Mouse (Mus musculus): ENCODE measurements around the gene Epha4. TPM values are rescaled to one million over a fixed set of nuclear protein-coding genes. Genes with fewer than 3 reads are reported as not detected.

Gene Epha4
- total and polyA plus RNA-seq, 2 experiments from 2014 or later = 36.0 to 107 TPM

GRCm38 (mm10) chr1:77513411-77513941, 1.4 kb downstream of the Epha4 start:
- WGBS = 1% methylated on average over 27 of the region's 27 CpGs
- Histone ChIP-seq H3K27me3 (ENCODE audit: insufficient read depth, low read length) (no peaks in the 10 kb centered on the region), H3K9me3 (ENCODE audit: low read length) (no peaks in the 10 kb centered on the region), H3K4me2 (ENCODE audit: low read depth, low read length) (peak overlapping the region; percentile 84), H3K9ac (replicated peaks; ENCODE audit: low read length) (peak overlapping the region; percentile 64), H3K4me3 (ENCODE audit: low read length) (peak overlapping the region; percentile 60), H3K4me1 (ENCODE audit: insufficient read depth, low read length) (no peaks in the 10 kb centered on the region), H3K27ac (peak overlapping the region; percentile 80), H3K36me3 (ENCODE audit: insufficient read depth, low read length) (no peaks in the 10 kb centered on the region)
- DNase-seq (ENCODE audit: low spot score) = peak; percentile 82
- 0 out of 2 replicates have a peak, but pooled peaks have one; percentile 4 for ATAC-seq
- TF ChIP-seq CTCF (IDR thresholded peaks at IDR 0.05; ENCODE audit: low read depth) = peak; percentile 64

GRCm38 (mm10) chr1:77512431-77513195, 2.3 kb downstream of the Epha4 start:
- DNase-seq (ENCODE audit: low spot score) = peak; percentile 63
- ATAC-seq = no peak
- Histone ChIP-seq H3K9ac (replicated peaks; ENCODE audit: low read length) (peak overlapping the region; percentile 64), H3K27me3 (ENCODE audit: insufficient read depth, low read length) (no peaks in the 10 kb centered on the region), H3K27ac (peak overlapping the region; percentile 80), H3K4me3 (ENCODE audit: low read length) (peak overlapping the region; percentile 60), H3K9me3 (ENCODE audit: low read length) (no peaks in the 10 kb centered on the region), H3K4me2 (ENCODE audit: low read depth, low read length) (peak overlapping the region; percentile 84), H3K4me1 (ENCODE audit: insufficient read depth, low read length) (no peaks in the 10 kb centered on the region), H3K36me3 (ENCODE audit: insufficient read depth, low read length) (no peaks in the 10 kb centered on the region)
- TF ChIP-seq CTCF (IDR thresholded peaks at IDR 0.05; ENCODE audit: low read depth) = no peak
- 2% methylated on average over 20 of the region's 20 CpGs for WGBS

- Histone ChIP-seq H3K9ac (replicated peaks; ENCODE audit: low read length) (peak overlapping the region; percentile 64; the same call in 1 of the 2 replicates), H3K36me3 (ENCODE audit: insufficient read depth, low read length) (0 out of 2 replicates have a peak, but pooled peaks cover 2% of the 10 kb centered on the region), H3K9me3 (ENCODE audit: low read length) (no peaks in the 10 kb centered on the region), H3K4me3 (ENCODE audit: low read length) (peak overlapping the region; percentile 60), H3K4me2 (ENCODE audit: low read depth, low read length) (peak overlapping the region; percentile 84), H3K27me3 (ENCODE audit: insufficient read depth, low read length) (no peaks in the 10 kb centered on the region), H3K27ac (peak overlapping the region; percentile 80), H3K4me1 (ENCODE audit: insufficient read depth, low read length) (no peaks in the 10 kb centered on the region)
- 17% methylated on average over 4 of the region's 4 CpGs for WGBS
- ATAC-seq (no peak), DNase-seq (ENCODE audit: low spot score) (no peak)
- TF ChIP-seq CTCF (IDR thresholded peaks at IDR 0.05; ENCODE audit: low read depth) = no peak
Measured at GRCm38 (mm10) chr1:77512059-77512407, 2.9 kb downstream of the Epha4 start.

GRCm38 (mm10) chr1:77511372-77512058, 3.4 kb downstream of the Epha4 start:
- Histone ChIP-seq H3K9ac (replicated peaks; ENCODE audit: low read length) (peak overlapping the region; percentile 64; the same call in 1 of the 2 replicates), H3K9me3 (ENCODE audit: low read length) (no peaks in the 10 kb centered on the region), H3K36me3 (ENCODE audit: insufficient read depth, low read length) (0 out of 2 replicates have a peak, but pooled peaks cover 6% of the 10 kb centered on the region), H3K27ac (peak overlapping the region; percentile 80; the same call in 1 of the 2 replicates), H3K27me3 (ENCODE audit: insufficient read depth, low read length) (no peaks in the 10 kb centered on the region), H3K4me3 (ENCODE audit: low read length) (peak overlapping the region; percentile 60), H3K4me1 (ENCODE audit: insufficient read depth, low read length) (no peaks in the 10 kb centered on the region), H3K4me2 (ENCODE audit: low read depth, low read length) (peak overlapping the region; percentile 84)
- ATAC-seq (no peak), DNase-seq (ENCODE audit: low spot score) (no peak)
- 48% methylated on average over 10 of the region's 10 CpGs for WGBS
- TF ChIP-seq CTCF (IDR thresholded peaks at IDR 0.05; ENCODE audit: low read depth) = no peak

GRCm38 (mm10) chr1:77510623-77511022, 4.3 kb downstream of the Epha4 start:
- no peak for TF ChIP-seq CTCF (IDR thresholded peaks at IDR 0.05; ENCODE audit: low read depth)
- ATAC-seq = no peak
- 52% methylated on average over 5 of the region's 5 CpGs for WGBS
- Histone ChIP-seq H3K27ac (no peak overlapping the region), H3K9me3 (ENCODE audit: low read length) (no peaks in the 10 kb centered on the region), H3K4me2 (ENCODE audit: low read depth, low read length) (peak overlapping the region; percentile 84), H3K4me3 (ENCODE audit: low read length) (peak overlapping the region; percentile 60; the same call in 1 of the 2 replicates), H3K9ac (replicated peaks; ENCODE audit: low read length) (no peak overlapping the region), H3K4me1 (ENCODE audit: insufficient read depth, low read length) (peaks cover 6% of the 10 kb centered on the region; the same call in 1 of the 2 replicates), H3K27me3 (ENCODE audit: insufficient read depth, low read length) (no peaks in the 10 kb centered on the region), H3K36me3 (ENCODE audit: insufficient read depth, low read length) (0 out of 2 replicates have a peak, but pooled peaks cover 6% of the 10 kb centered on the region)
- DNase-seq (ENCODE audit: low spot score) = no peak

GRCm38 (mm10) chr1:77506856-77507200, 8.1 kb downstream of the Epha4 start:
- Histone ChIP-seq H3K9me3 (ENCODE audit: low read length) (no peaks in the 10 kb centered on the region), H3K27me3 (ENCODE audit: insufficient read depth, low read length) (no peaks in the 10 kb centered on the region), H3K36me3 (ENCODE audit: insufficient read depth, low read length) (0 out of 2 replicates have a peak, but pooled peaks cover 6% of the 10 kb centered on the region), H3K27ac (no peak overlapping the region), H3K4me1 (ENCODE audit: insufficient read depth, low read length) (peaks cover 9% of the 10 kb centered on the region; the same call in 1 of the 2 replicates), H3K9ac (replicated peaks; ENCODE audit: low read length) (no peak overlapping the region), H3K4me2 (ENCODE audit: low read depth, low read length) (peak overlapping the region; percentile 53), H3K4me3 (ENCODE audit: low read length) (no peak overlapping the region)
- ATAC-seq (no peak), DNase-seq (ENCODE audit: low spot score) (no peak)
- TF ChIP-seq CTCF (IDR thresholded peaks at IDR 0.05; ENCODE audit: low read depth) = no peak
- 73% methylated on average over 18 of the region's 18 CpGs for WGBS

All from hindbrain, postnatal 0 days (tissue).